Mouse (Mus musculus): Measurements from ENCODE around the gene Rps16.
"Not testable (repeated sequence)": the region's sequence is repeated elsewhere in the genome, so short reads cannot be mapped to it uniquely, and the experiment has no call there.

Rps16 gene

DNA sequence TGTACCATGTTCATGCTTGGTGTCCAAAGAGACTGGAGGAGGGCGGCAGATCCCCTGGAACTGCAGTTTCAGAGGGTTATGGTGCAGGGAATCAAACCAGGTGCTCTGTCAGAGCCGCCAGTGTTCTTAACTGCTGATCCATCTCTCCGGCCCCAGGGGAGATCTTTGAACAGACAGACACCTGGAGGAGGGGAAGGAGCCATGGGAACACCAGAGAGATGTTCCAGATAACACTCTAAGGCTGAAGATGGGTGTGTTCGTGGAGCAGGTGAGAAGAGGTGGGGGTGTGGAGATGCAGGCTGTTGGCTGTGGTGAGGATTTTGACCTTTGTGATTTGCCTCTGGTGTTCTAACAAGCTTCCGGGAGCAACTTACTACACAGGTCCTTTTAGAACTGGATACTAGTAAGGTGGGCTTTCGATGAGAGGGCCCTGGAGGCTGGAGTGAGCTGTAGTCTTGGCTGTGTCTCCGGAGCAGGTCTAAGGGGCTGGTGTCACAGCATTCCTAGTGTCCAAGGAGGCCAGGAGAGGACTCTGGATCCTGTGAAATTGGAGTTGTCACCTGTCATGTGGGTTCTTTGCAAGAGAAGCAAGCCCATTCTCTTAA is 23.5 kb downstream of the Rps16 start:
- no peak for DNase-seq (ENCODE audit: low spot score in 2 of 2)

DNA sequence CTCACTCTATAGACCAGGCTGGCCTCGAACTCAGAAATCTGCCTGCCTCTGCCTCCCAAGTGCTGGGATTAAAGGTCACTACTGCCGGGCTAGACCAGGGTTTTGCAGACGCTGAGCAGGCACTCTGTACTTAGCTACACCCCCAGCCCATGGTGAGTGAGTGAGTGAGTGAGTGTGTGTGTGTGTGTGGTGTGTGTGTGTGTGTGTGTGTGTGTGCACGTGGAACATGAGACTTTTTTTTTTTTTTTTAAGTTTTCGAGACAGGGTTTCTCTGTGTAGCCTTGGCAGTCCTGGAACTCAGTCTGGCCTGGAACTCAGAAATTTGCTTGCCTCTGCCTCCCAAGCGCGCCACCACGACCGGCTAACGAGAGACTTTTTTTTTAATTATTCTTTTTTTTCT is 24.2 kb downstream of the Rps16 start:
- DNase-seq (ENCODE audit: low spot score in 2 of 2): no peak

DNA sequence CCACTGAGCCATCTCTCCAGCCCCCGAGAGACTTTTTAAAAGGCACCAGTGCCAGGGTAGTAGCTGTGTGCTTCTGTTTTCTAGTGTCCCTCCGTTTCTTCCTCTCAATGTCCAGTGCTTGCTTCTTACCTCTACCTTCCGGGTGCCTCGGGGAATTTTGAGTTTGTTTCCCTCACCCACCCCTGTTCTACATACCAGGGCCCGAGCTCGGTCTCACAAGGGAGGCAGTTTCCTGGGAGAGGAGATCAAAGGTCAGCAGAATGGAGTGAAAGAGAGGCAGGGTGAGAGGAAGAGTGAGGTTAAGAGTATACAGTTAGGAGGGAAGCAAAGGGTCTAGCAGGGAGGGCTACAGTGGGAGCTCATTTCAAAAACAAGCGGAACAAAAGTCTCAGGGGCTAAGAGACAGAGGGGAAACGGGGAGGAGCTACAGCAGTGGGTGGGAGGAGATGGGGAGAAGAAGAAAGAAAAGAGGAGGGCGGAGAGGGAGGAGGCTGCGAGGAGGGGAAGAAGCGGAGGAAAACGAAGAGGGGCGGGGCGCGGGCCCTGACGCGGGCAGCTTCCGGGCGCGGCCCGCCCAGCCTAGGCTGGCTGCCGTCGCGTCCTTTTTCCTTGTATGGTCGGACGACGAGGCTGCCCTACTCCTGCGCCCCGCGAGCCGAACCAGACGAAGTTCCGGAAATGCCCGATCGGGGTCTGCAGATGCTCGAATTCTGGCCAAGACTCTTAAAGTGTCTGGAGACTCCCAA is 24.9 kb downstream of the Rps16 start:
- DNase-seq (ENCODE audit: low spot score in 2 of 2): peak; percentile 96 to 97

DNA sequence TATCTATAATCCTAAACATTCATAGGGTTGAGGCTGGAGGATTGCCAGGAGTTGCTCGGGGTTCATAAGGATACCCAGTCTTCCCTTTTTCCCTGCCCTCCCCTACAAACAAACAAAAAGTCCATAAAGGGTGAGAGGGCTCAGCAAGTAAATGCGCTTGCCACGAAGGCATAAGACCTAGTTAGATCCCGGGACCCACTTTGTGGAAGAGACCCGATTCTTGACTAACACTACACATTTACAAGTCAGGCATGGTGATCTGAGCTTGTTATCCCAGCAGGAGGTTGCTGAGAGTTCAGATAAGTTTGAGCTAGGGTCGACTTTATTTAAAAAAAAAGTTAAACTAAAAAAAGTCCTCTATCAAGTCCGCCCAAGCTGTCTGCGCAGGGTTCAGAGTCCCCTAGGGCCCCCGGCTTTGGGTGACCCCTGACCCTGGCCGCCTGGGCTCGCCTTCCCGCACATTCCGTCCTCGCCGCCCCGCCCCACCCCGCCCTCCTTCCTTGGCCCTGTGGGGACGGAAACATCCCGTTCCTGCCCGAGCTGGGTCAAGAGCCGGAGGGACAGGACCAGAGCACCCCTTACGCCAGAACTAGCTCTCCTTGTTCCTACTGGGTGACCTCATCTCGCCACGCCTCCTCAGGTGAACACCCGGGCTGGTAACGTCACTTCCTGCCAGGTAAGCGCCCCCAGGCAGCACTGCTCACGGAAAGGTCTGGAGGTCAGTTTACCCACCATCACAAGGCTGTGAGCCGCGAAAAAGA is 25.7 kb downstream of the Rps16 start:
- peak; percentile 80 for DNase-seq (ENCODE audit: low spot score in 2 of 2)

DNA sequence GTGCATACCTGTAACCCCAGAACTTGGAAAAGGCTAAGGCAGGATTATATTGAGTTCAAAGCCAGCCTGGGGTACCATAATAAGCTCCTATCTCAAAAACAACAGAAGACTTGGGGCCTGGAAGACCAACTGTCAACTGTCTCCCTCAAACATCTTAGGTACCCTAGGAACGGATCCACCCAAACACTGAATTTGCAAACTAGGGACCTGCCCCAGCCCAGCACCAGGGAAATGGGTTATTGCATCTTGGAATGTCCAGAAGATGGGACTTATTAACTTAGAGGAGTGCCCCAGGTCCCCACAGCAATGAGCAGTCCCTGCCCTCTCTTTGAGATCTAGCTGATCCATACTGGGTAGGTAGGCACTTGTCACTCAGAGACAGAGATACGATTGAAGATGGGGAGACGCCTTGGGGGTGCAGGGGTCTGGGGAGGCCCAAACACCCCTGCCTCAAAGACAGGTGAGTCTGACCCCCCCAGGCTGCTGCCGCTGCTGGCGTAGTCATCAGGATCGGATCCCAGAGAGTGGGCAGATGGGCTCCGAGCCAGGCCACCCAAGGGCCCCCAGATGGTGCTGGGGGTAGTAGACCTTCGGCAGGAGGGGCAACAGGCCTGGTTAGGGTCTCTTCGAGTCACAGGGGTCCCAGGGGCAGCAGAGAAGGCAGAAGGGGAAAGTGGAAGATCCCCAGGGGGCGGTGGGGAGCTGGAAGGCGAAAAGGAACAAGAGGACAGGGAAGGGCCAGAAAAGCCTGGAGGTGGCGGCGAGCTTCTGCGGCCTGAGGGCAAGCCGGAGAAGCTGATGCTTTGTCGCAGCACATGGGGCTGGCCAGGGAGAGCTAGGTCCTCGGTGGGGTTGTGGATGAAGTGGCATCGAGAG is 27.0 kb downstream of the Rps16 start:
- DNase-seq (ENCODE audit: low spot score in 2 of 2): no peak

DNA sequence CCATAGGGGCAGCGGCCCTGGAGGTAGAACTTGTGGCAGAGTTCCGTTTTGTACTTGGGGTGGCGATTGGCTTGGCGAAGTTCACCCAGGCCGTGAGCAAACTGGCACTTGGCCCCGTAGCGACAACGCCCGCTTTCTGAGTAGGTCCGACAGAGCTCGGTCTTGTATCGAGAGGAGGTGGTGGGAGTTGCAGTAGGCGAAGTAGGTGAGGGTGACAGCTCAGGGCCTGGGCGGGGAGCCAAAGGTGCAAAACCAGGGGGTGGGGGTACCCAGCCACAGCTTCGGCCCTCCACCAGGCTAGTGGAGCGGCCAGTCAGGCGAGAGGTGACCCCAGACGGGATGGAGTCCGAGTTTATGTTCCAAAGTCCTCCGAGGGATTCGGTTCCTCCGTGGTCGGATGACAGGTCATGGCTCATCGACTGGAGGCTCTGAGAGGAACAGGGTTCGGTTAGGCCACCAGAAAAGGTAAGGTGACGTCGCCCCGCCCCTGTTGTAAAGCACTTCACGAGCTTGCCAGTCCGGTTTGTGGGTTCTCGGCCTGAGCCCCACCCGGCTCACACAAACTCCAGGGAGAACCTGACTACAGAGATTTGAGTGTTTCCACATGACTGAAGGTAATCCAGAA is 27.7 kb downstream of the Rps16 start:
- DNase-seq (ENCODE audit: low spot score in 2 of 2): peak; percentile 75 to 80

DNA sequence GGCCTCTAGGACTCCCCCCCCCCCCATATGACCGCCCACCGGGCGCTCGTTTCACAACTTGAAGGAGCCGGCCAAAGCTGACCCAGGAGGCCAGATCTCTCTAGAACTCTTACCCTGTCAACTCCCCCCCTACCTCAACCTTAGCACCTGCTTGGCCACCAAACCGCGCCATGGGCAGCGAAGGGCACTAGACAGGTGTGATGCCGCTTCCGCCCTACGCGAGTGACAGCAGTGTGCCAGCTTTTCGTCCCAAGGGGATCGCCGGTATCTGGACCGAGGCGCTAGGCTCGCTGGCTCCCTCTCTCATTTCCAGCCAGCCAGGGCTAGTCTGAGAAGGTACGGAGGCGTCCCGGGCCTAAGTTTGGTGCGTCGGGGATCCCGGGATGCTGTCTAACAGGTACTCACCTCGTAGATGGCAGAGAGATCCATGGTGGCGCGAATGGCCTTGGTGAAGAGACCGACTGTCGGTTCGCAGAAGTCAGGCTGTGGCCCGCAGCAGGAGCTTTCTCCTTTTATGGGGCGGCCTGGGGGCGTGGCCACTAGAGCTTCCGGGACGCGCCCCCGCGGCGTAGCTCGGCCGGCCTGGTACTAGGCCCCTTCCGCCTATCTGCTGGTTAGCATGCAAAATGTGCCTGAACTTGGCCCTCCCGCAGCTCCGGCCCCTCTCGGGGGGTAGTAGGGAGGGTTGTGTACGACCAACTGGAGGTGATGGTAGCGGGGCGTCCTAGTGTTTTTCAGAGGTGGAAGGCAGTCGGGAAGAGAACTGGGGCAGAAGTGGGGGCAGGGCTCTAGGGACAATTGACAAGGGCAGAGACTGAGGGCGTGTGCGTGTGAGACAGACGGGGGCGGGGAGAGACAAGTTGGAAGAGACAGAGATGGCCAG is 28.6 kb downstream of the Rps16 start:
- peak; percentile 97 for DNase-seq (ENCODE audit: low spot score in 2 of 2)

DNA sequence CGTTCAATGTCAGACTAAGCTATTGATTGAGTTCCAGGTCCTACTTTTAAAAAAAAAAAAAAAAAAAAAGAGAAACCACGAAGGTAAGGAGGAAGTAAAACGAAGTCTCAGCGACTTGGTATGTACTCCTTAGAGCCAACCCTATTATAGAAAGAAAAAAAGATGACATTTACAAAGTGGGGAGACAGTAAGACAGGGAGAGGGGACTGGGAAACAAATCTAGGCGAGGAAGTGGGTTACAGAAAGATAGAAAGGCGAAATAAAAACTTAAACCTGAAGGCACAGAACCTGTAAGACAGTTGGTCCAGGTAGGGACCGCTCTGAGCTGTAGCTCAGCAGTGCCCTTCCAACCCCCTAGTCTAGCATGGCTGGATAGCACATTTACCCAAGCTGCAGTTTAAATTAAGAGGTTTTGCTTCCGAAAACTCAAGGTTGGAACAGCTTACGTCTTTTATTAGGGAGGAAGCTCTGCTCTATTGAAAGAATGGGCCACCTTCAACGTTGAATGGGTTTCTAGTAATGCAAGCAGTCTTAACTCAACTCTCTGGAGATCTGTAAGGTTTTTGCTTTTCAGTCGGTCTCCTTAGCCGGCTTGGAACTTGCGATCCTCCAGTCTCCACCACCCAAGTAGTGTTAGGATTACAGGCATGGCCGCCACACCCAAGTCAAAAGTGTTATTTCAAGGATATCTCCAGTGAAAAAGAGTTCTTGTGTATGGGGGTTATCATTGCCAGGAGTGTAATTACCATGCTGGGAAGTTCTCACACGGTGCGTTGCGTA is 30.0 kb downstream of the Rps16 start, which contains the start of gene Zfp36:
TSS of gene Zfp36 (minus strand) at position 17 of the 780 bp plus-strand sequence.
- no peak for DNase-seq (ENCODE audit: low spot score in 2 of 2)

DNA sequence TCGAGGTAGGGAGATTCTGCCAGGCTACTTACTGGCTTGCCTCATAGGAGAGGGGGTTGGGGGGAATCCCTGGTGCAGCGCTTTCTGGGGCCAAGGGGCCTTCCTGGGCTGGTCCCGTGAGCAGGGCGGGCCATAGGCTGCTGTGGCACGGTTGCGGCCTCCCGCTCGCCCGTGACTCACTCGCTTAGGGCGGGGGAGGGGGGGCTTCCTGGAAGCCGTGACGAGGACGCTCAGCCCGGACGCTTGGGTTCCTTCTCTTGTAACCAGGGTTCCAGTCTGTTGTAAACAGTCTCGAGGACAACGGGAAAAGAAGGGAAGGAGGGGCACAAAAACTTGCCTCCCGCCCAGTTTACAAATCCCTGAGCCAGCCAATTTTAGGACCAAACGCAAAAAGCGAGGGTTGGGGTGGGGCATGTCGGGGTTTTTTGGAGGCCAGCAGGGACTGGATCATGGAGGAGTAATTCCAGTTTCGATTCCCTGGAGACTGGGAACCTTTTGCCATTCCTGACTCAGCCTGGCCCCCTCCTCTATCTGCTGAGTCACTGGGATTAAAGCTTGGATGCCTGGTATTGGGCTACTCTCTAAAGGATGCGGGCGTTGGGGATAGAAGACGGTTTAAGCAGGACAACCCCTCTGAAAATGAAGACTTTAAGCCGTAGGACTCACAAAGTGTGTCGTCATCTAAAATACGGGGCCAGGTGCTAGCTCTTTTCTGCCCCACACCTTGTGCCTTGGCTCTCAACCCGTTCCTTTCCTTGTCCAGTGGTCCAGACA is 30.8 kb downstream of the Rps16 start:
- DNase-seq (ENCODE audit: low spot score in 2 of 2): peak; percentile 93 to 94

DNA sequence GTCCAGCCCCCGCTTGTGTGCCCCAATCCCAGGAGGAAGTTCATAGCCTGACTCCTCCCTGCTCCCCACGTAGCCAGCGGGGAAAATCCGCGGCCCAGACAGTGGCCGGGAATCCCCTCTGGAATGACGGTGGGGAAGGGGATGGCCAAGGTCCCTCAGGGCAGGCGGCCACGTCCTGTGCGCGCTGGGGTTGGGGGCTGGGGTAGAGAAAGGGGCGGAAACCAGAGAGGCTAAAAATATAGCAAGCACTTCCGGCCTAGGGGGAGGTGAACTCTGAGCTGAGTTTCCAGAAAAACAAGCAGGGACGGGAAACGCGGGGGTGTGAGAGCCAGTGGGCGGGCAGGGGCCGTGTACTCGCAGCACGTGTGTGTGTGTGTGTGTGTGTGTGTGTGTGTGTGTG is 31.5 kb downstream of the Rps16 start:
- peak; percentile 95 to 96 for DNase-seq (ENCODE audit: low spot score in 2 of 2)

DNA sequence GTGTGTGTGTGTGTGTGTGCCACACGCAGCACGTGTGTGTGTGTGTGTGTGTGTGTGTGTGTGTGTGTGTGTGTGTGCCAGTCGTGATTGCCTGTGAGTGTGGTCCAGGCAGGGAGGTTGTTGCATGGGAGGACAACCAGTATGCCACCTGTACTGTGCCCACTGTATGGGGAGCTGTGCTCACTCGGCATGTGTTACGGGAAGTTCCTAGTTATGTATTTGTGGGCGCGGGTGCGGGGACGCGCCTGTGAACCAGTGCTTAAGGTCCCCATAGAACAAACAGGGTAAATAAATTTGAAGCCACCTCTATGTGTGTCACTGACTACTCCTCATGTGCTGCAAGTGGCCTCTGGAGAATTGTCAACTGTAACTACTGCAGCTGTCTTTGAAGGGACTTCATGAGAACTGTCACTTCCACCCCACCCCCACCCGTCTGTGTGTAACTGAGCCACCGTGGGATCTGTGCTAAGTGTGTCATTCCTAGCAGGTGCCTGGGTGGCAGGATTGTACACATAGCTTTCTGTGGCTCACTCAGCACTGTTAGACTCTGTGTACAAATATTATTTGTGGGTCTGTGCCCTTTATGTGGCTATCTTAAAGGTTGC is 32.0 kb downstream of the Rps16 start:
- peak; percentile 77 to 79 for DNase-seq (ENCODE audit: low spot score in 2 of 2)

DNA sequence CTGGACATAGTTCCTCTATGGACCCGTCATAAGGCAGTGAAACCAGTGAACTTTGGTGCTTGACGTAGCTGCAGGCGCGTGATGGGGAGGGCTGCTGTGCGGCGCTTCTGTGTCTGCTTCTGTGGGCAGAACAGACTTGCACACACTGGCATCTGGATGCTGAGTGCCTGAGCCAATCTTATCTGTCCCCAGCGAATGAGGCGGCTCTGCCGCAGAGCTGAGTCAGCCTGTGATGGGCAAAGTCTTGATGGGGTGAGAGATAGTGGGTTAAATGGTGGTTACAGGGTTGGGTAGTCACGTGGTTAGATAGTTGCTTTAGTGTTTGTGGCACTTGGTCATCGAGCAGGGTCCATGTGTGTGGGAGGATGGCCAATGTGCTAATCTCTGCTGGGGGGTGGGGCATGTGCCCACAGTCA is 32.5 kb downstream of the Rps16 start:
- DNase-seq (ENCODE audit: low spot score in 2 of 2): peak; percentile 79 to 80

DNA sequence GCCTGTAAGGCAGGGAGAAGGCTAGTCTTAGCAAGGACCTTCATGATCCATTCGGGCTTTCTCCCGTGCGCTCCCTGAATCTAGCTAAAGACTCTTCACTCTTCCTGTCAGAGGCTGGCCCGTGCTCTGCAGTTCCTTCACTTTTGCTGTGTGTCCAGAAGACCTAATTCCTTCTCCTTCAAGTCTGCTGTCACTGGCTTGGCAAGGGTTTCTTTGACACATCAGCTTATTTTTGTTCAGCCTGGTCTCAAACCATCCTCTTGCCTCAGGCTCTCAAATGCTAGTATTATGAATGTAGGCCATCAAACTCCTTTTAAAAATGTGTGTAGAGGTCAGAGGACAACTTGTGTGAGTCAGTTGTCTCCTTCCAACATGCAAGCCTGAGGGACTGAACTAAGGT is 33.2 kb downstream of the Rps16 start:
- no peak for DNase-seq (ENCODE audit: low spot score in 2 of 2)

DNA sequence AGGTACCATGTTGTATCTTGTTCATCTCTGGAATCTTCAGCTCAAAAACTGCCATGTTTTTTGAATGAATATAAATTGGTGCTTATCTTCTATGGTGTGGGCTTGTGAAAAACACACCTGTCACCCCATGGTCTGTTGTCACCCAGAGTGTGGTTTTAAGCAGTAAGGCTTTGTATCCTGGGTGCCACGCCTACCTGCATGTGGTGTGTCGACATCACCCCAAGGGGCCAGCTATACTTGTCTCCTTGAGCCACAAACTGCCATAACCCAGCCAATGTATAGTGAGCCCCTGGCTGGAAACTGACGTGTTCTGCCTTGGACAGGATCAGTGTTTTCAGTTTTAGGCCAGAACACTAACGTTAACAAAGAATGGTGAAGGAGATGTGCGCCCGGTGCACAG is 33.7 kb downstream of the Rps16 start:
- peak; percentile 73 to 75 for DNase-seq (ENCODE audit: low spot score in 2 of 2)

DNA sequence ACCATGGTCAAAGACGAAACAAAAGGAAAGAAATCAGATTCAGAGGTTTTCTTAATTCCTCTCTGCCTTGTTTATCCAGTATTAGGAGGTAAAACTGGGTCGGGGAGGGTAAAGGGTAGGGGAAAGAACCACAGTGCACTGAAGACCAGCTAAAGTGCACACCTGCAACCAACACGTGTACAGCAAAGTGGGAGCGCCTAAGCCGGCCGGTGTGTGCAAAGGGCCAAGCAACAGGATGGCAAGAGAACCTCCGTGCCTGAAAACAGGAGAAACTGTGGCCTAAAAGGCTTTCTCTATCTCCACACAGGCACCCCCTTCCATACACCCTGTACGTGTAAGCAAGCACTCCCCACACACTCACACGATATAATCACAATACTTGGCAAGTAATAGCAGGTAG is 34.7 kb downstream of the Rps16 start:
- DNase-seq (ENCODE audit: low spot score in 2 of 2): no peak

DNA sequence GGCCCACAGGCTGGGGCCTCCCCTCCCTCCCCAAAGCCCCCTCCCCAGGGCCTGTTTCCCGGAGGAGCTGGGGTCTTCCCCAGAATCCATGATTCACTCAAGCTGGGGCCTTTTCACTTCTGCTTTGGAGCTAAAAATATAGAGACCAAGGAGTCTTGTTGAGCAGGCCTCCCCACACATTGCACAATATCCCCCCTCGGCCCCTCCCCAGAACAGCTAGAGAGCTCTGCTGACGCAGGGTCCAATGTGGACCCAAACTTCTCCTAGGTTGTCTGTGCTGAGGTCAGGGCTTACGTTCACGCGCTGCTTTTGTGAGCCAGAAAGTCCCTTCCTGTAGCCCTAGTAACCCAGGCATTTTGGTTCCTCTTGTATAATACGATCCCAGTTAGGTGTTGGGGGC is 35.6 kb downstream of the Rps16 start:
- peak; percentile 59 to 70 for DNase-seq (ENCODE audit: low spot score in 2 of 2)

DNA sequence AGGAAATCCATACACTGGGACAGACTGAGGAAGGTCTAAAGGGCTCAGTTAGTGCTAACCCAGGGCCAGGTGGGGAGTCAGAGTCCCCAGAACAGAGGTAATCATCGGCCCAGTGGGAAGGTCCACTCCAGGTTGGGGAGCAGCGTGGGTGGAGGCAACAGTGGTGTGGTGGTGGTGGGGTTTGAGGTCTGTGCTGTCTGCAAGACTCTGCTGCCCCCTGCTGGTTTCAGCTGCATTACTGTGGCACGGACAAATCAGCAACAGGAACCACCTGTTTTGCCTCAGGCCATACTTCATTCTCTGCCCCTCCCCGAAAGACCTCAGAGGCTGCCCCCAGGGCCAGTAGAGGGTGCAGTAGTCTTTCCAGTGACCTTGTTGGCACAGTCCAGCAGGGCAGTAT is 36.0 kb downstream of the Rps16 start:
- peak; percentile 90 for DNase-seq (ENCODE audit: low spot score in 2 of 2)

DNA sequence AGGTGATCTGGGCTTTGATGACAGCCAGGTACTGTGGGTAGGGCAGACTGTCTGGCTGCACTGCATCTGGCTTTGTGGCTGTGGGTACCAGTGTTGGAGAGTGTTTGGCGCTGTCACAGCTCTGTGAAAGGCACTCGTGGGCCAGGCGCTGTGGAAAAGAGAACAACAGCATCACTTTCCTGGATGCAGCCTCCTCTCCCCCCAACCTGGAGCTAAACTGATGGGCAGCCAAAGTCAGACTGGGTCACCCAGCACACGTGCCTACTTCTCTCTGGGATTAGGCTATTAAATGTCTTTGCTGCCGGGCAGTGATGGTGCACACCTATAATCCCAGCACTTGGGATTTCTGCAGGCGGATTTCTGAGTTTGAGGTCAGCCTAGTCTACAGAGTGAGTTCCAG is 36.4 kb downstream of the Rps16 start:
- not testable (repeated sequence) for DNase-seq (ENCODE audit: low spot score in 2 of 2)
